Mouse (Mus musculus) stomach, embryonic 14.5 days (tissue): ENCODE results near the gene Camkk2. TPM values are rescaled to one million over a fixed set of nuclear protein-coding genes. Genes with fewer than 3 reads are reported as not detected.

Experiments used
- ATAC-seq: fragments of 200-750 bp; cut with Nextera tagmentation; 2 replicates; pipeline ENCODE4 v1.8.0; 2017; ENCODE audit warnings: low read depth, moderate TSS enrichment; ENCODE audit not compliant: insufficient number of reproducible peaks, insufficient read depth, low FRiP score
- H3K27ac ChIP-seq: fragments of 300-500 bp; sonication (generic); 2 replicates; pipeline ENCODE4 v1.5.1; 2014; ENCODE audit warnings: mild to moderate bottlenecking, low read length, moderate library complexity, mixed read lengths
- H3K27me3 ChIP-seq: fragments of 300-500 bp; sonication (generic); 2 replicates; pipeline ENCODE4 v1.6.1; 2014; ENCODE audit warnings: low read length, control low read depth, mixed read lengths; ENCODE audit not compliant: control insufficient read depth, insufficient read depth
- H3K36me3 ChIP-seq: fragments of 300-500 bp; sonication (generic); 2 replicates; pipeline ENCODE4 v1.6.1; 2014; ENCODE audit warnings: mild to moderate bottlenecking, control low read depth, low read length, moderate library complexity, mixed read lengths; ENCODE audit not compliant: control insufficient read depth, insufficient read depth
- H3K4me1 ChIP-seq: fragments of 300-500 bp; sonication (generic); 2 replicates; pipeline ENCODE4 v1.6.1; 2014; ENCODE audit warnings: low read length, control low read depth, mixed read lengths; ENCODE audit not compliant: control insufficient read depth, insufficient read depth
- H3K4me2 ChIP-seq: fragments of 300-500 bp; sonication (generic); replicated peaks from 2 replicates; pipeline ENCODE4 v1.6.1; 2014; ENCODE audit warnings: low read depth, low read length, control low read depth
- H3K4me3 ChIP-seq: fragments of 300-500 bp; sonication (generic); 2 replicates; pipeline ENCODE4 v1.5.1; 2014; ENCODE audit warnings: low read depth, low read length, control low read depth
- H3K9ac ChIP-seq: fragments of 300-500 bp; sonication (generic); replicated peaks from 2 replicates; pipeline ENCODE4 v1.6.1; 2014; ENCODE audit warnings: low read depth, mild to moderate bottlenecking, control low read depth, low read length, moderate library complexity, mixed read lengths
- H3K9me3 ChIP-seq: fragments of 300-500 bp; sonication (generic); 2 replicates; pipeline ENCODE4 v1.6.1; 2016; ENCODE audit warnings: low read depth, low read length, control low read depth; ENCODE audit not compliant: control insufficient read depth
- WGBS: fragments of 180-500 bp; shearing (Covaris S2); extraction: QIAGEN DNeasy Blood & Tissue Kit; methylation state at CpG from one replicate; pipeline ENCODE4 v1.1.7; 2014; 5-methylcytosine and 5-hydroxymethylcytosine counted together
- polyA plus RNA-seq: library from polyadenylated mRNA; unstranded; fragments of >200 nt; fragmentation: Nextera tagmentation; extraction: Ambion mirVana; gene quantifications from 2 replicates; pipeline ENCODE4 v1.2.1, GENCODE M21; 2014

Camkk2 gene
- polyA plus RNA-seq, 1 experiment from 2014 or later, result 25.7 TPM

DNA sequence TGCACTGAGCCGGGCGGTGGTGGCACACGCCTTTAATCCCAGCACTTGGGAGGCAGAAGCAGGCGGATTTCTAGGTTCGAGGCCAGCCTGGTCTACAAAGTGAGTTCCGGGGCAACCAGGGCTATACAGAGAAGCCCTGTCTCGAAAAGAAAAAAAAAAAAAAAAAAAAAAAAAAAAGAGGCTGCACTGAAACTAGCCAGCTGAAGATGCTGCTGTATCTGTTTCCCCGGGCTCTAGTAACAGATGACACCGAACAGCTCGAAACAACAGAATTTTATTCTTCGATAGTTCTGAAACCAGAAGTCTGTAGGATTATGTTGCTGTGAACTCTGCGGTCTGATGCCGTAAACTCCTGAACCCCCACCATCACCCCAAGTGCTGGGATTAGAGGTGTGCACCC, 53.8 kb downstream of the Camkk2 start:
- Histone ChIP-seq H3K4me2 (no peak overlapping the region), H3K4me1 (no peaks in the 10 kb centered on the region), H3K36me3 (no peaks in the 10 kb centered on the region), H3K27ac (no peak overlapping the region), H3K9me3 (no peaks in the 10 kb centered on the region), H3K9ac (no peak overlapping the region), H3K27me3 (no peaks in the 10 kb centered on the region), H3K4me3 (no peak overlapping the region)
- WGBS, result 89% methylated on average over 13 of the region's 13 CpGs
- ATAC-seq, result no peak

GRCm38 (mm10) chr5:122719168-122719567, 60.0 kb downstream of the Camkk2 start:
- Histone ChIP-seq H3K27me3 (no peaks in the 10 kb centered on the region), H3K4me1 (no peaks in the 10 kb centered on the region), H3K4me3 (no peak overlapping the region), H3K4me2 (no peak overlapping the region), H3K9me3 (no peaks in the 10 kb centered on the region), H3K9ac (no peak overlapping the region), H3K36me3 (no peaks in the 10 kb centered on the region), H3K27ac (no peak overlapping the region)
- 95% methylated on average over 8 of the region's 8 CpGs for WGBS
- ATAC-seq, result no peak

DNA sequence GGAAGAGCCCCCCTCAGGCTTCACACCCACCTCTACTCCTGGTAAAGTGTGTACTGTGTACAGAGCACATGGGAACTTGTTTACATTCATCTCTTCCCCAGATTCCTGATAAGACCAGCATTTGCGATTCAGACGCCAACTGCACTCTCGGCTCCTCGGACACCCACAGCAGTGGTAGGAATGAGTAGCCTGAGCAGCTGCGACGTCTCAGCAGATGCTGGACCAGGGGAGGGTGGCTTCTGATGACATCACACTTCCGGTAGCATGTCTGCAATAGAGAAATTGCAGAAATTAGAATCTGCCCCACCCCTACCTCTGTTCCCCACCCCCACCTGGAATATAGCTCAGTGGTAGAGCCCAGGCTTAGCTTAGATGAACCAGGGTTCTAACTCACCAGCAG, 60.8 kb downstream of the Camkk2 start:
- Histone ChIP-seq H3K9ac (no peak overlapping the region), H3K27me3 (no peaks in the 10 kb centered on the region), H3K9me3 (no peaks in the 10 kb centered on the region), H3K4me3 (no peak overlapping the region), H3K4me1 (no peaks in the 10 kb centered on the region), H3K36me3 (no peaks in the 10 kb centered on the region), H3K27ac (no peak overlapping the region), H3K4me2 (no peak overlapping the region)
- ATAC-seq, result no peak
- 29% methylated on average over 7 of the region's 7 CpGs for WGBS

GRCm38 (mm10) chr5:122716793-122717192, 62.4 kb downstream of the Camkk2 start:
- Histone ChIP-seq H3K36me3 (no peaks in the 10 kb centered on the region), H3K4me3 (no peak overlapping the region), H3K4me1 (no peaks in the 10 kb centered on the region), H3K9ac (no peak overlapping the region), H3K27me3 (no peaks in the 10 kb centered on the region), H3K4me2 (no peak overlapping the region), H3K27ac (no peak overlapping the region), H3K9me3 (no peaks in the 10 kb centered on the region)
- no peak for ATAC-seq
- 97% methylated on average over 2 of the region's 2 CpGs for whole genome bisulfite sequencing

- Histone ChIP-seq H3K9me3 (no peaks in the 10 kb centered on the region), H3K4me1 (no peaks in the 10 kb centered on the region), H3K4me3 (no peak overlapping the region), H3K4me2 (no peak overlapping the region), H3K36me3 (no peaks in the 10 kb centered on the region), H3K27me3 (no peaks in the 10 kb centered on the region), H3K27ac (no peak overlapping the region), H3K9ac (no peak overlapping the region)
- ATAC-seq, result no peak
- 63% methylated on average over 1 of the region's 1 CpGs for WGBS
Measured at GRCm38 (mm10) chr5:122715723-122716122, 63.5 kb downstream of the Camkk2 start.

DNA sequence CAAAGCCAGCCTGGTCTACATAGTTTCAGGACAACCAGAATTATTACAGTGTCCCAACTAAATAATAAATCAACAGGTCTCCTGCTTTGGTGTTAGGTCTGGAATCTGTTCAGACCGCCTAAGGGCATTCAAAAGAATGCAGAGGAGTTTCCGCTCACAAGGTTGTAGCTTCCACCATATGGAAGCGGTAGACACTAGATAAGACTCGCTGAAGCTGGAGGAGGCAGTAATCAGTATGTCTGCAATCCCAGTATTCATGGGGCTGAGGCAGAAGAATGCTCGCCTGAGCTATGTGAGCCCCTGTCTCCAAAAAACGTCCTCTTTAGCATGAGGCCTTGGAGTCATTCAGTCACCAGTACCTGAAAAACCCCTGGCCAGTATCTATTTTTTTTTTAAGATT, 70.4 kb downstream of the Camkk2 start:
- 78% methylated on average over 6 of the region's 6 CpGs for WGBS
- no peak overlapping the region for H3K4me3 ChIP-seq
- no peak for ATAC-seq
- H3K27me3 ChIP-seq, result no peaks in the 10 kb centered on the region
- H3K4me2 ChIP-seq, result no peak overlapping the region
- no peak overlapping the region for H3K9ac ChIP-seq
- 0 out of 2 replicates have a peak, but pooled peaks cover 3% of the 10 kb centered on the region for H3K4me1 ChIP-seq
- H3K36me3 ChIP-seq, result no peaks in the 10 kb centered on the region
- no peaks in the 10 kb centered on the region for H3K9me3 ChIP-seq
- no peak overlapping the region for H3K27ac ChIP-seq

DNA sequence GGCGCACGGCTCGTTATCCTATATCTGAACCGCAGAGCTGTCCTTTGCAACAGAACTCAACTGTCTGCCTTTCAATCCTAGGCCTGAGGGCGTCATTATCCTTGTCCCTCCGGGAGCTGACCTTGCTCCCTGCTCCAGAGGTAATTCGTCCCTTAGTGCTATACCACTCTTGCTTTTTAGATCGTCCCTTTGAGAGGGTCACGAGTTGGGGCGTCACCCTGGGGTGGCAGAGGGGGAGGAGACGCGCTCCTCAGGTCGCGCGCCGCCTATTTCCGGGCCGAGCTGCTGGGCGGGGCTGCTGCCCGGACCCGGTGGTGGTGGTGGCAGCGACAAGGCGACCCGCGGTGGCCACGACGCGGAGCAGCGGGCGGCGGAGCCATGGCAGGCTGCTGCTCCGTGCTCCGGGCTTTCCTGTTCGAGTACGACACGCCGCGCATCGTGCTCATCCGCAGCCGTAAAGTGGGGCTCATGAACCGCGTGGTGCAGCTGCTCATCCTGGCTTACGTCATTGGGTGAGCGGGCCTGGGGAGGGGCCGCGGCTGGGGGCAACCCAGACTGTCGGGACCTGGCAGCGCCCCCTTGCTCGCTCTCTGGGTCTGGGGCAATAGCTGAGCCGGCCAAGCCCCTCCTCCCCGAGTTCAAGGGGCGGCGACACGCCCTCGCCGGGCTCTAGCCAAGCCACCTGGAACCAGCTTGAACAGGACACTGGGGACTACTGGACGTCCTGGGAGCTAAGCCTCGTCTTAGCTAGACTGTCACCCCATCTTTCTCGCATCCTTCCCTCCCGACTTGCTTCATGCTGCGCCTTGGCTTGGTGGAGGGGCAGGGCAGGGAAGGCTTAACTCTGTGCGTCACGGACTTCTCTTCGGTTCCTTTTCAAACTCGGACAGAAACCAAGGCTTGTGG, 71.7 kb downstream of the Camkk2 start, which contains the start of gene P2rx4:
TSS of gene P2rx4 (plus strand) at position 269 of the 906 bp plus-strand sequence.
- peak within 1 kb of the TSS; percentile 74 for H3K27ac ChIP-seq
- under 1% methylated on average over 66 of the region's 66 CpGs for WGBS
- H3K36me3 ChIP-seq, result no peaks in the 10 kb centered on the region
- peak within 1 kb of the TSS; percentile 72 for H3K9ac ChIP-seq
- 0 out of 2 replicates have a peak, but pooled peaks cover 3% of the 10 kb centered on the region for H3K4me1 ChIP-seq
- no peaks in the 10 kb centered on the region for H3K9me3 ChIP-seq
- H3K27me3 ChIP-seq, result no peaks in the 10 kb centered on the region
- ATAC-seq, result peak; percentile 82
- H3K4me2 ChIP-seq, result peak within 1 kb of the TSS; percentile 57
- peak within 1 kb of the TSS; percentile 70 for H3K4me3 ChIP-seq

DNA sequence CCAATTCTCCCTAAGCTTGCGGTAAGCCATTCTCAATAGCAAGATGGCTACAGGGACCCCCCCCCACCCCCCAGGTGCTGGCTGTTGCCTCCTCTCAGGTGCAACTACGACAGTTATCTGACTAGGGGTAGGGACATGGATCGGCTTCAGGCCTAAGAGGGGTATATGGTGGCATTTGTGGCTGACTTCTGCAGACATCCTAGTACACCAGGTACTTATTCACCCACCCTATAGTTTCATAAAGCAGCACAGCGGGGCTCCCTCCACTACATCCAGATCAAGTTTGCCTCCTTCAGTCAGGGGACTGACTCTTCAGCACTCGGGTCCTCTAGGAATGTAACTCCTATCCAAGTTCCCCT, 72.3 kb downstream of the Camkk2 start:
- Histone ChIP-seq H3K9ac (peak overlapping the region; percentile 72), H3K27me3 (no peaks in the 10 kb centered on the region), H3K27ac (peak overlapping the region; percentile 74), H3K36me3 (no peaks in the 10 kb centered on the region), H3K4me3 (peak overlapping the region; percentile 70), H3K4me1 (0 out of 2 replicates have a peak, but pooled peaks cover 3% of the 10 kb centered on the region), H3K9me3 (no peaks in the 10 kb centered on the region), H3K4me2 (peak overlapping the region; percentile 57)
- 37% methylated on average over 5 of the region's 5 CpGs for WGBS
- peak; percentile 24; the same call in 1 of the 2 replicates for ATAC-seq
